Mouse (Mus musculus): ENCODE results near the gene Man1c1.

Gene Man1c1

GRCm38 (mm10) chr4:134638111-134638550 is 66.0 kb downstream of the Man1c1 start:
- DNase-seq (ENCODE audit: low spot score): no peak

DNA sequence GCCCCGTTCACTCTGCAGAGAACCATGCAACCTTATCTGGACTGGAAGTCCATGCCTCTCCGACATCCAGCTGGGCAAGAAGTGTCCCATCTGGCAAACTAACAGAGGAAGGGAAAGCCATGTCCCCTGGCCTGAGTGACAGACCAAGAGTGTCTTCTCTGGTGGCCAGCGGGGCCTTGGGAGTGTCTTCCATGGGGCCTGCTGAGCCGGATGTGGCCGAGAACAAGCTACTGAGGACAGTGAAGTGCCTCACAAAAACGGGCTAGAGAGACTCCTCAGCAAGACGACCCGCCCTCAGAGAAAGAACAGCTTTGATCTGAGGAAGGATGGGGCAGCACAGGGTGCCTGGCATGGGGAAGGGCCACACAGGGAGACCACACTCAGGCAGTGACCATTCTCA is 67.7 kb downstream of the Man1c1 start:
- DNase-seq (ENCODE audit: low spot score): no peak

DNA sequence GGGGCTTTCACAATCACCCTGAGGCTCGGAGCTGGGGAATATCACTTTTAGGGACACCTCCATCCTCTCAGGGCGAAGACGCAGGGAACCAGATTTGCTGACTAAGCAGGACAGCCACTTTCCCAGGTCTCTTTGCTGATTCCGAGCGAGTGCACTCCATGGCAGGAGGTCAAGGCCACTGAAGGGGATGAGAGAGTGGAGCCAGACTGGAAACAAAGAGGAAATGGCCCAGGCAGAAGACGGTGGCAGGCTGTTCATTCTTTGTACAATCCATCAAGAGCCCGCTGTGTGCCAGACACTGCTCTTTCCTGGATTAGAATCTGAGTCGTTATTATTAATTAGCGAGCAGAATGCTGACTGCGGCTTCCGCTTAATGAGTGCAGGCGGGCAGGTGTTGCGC is 70.1 kb downstream of the Man1c1 start:
- DNase-seq (ENCODE audit: low spot score): no peak

GRCm38 (mm10) chr4:134632131-134632711 is 71.9 kb downstream of the Man1c1 start:
- peak; percentile 44 for DNase-seq (ENCODE audit: low spot score)

- DNase-seq (ENCODE audit: low spot score): no peak
Observed at GRCm38 (mm10) chr4:134631471-134632130, 72.5 kb downstream of the Man1c1 start.

GRCm38 (mm10) chr4:134628575-134629384 is 75.3 kb downstream of the Man1c1 start:
- no peak for DNase-seq (ENCODE audit: low spot score)

DNA sequence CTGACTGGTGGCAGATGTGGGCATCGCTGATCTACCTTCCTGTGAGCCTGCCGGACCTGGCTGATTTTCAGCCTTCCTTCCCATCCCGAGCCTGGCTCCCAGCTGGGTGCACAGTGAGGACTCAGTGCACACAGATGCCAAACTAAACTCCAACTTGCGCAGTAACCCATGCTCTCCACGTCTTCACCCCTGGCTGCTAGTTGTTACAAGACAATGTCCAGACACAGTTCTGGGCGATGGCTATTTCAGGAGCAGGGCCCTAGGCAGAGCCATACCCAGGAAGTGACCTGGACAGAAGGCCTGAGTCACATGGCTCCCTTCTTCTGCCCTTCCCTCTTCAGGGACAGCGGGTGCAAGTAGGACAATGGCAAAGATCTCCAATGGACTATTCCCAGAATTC is 76.0 kb downstream of the Man1c1 start:
- no peak for DNase-seq (ENCODE audit: low spot score)

GRCm38 (mm10) chr4:134626883-134627282 is 77.2 kb downstream of the Man1c1 start:
- DNase-seq (ENCODE audit: low spot score): no peak

- peak; percentile 25 for DNase-seq (ENCODE audit: low spot score)
Observed at GRCm38 (mm10) chr4:134626350-134626749, 77.7 kb downstream of the Man1c1 start.

DNA sequence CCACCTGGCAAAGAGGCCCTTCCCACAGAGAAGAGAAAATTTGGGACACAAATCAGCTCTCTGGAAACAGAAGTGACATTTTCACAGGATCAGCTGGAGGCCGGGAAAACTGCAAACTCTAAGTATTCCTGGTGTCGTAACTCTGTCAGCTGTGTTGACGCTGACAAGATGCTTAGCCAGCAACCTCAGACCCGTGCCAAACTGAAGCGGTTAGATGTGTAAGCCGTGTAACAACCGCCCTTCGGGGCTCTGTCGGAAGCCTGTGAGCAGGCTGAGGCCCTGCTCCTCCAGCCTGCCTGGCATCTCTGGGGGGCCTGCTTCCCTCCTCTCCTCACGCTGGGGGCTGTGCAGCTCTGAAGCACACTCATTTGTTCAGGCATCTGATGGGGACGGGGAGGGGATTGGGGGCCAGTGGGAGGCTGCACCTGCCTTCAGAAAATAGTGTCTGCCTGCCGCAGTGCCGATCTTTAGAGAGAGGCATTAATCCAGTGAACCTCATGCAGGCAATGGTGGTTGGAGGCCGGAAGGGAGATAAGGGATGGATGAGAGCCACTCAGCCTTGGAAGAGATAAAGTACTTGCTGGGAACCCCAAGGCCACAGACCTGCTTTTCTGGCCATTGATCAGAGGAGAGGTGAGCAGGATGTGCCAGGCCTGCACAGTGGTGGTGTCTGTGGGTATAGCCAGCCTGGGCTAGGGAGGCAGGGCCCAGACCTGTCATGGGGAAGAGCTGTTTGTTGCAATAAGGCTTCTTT is 79.8 kb downstream of the Man1c1 start:
- DNase-seq (ENCODE audit: low spot score): peak; percentile 31

- no peak for DNase-seq (ENCODE audit: low spot score)
Observed at GRCm38 (mm10) chr4:134621695-134622094, 82.4 kb downstream of the Man1c1 start.

GRCm38 (mm10) chr4:134620246-134620645 is 83.8 kb downstream of the Man1c1 start:
- DNase-seq (ENCODE audit: low spot score): no peak

GRCm38 (mm10) chr4:134619489-134619870 is 84.6 kb downstream of the Man1c1 start:
- DNase-seq (ENCODE audit: low spot score): no peak

- DNase-seq (ENCODE audit: low spot score): no peak
Observed at GRCm38 (mm10) chr4:134618810-134619488, 85.1 kb downstream of the Man1c1 start.

GRCm38 (mm10) chr4:134617779-134618178 is 86.3 kb downstream of the Man1c1 start:
- DNase-seq (ENCODE audit: low spot score): no peak

GRCm38 (mm10) chr4:134615929-134616625 is 88.0 kb downstream of the Man1c1 start:
- DNase-seq (ENCODE audit: low spot score): no peak

GRCm38 (mm10) chr4:134612070-134612667 is 91.9 kb downstream of the Man1c1 start:
- DNase-seq (ENCODE audit: low spot score): no peak

DNA sequence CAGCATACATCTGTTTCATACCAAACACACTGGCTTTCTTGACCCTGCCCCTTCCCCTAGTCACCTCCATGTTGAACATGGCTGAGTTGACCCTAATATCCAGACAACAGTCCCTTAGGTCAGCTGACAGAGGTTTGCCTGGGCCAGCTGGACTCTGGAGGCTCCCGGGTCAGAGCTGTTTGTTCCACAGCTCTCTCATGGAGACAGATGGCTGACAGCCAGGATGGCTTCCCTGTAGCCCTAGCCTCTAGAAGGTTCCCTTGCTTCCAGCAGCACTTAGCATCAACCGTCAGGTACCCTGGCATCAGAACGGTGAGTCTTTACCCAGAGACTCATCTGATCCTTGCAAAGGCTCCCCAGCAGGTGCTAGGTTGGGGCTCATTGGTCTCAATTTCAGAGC is 93.5 kb downstream of the Man1c1 start:
- DNase-seq (ENCODE audit: low spot score): no peak

GRCm38 (mm10) chr4:134607679-134608078 is 96.4 kb downstream of the Man1c1 start:
- DNase-seq (ENCODE audit: low spot score): no peak

DNA sequence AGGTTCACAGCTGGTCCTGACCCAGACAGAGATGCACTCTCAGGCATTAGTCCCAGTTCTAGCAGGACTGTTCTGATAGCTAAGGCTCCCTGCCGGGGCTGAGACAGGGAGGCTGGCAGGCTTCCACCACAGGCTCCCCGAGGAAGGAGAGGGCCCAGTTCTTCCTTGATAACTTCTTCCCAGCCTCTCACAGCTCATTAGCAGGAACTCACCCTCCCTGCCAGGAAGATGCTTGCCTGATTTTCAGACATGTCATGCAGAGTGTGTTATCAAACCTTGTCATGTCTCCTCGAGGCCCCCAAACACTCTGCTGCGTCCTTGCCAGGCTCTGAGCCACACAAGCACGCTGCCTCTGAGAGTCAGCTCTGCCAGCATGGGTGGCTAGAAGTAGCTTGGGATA is 98.0 kb downstream of the Man1c1 start:
- peak; percentile 33 for DNase-seq (ENCODE audit: low spot score)

DNA sequence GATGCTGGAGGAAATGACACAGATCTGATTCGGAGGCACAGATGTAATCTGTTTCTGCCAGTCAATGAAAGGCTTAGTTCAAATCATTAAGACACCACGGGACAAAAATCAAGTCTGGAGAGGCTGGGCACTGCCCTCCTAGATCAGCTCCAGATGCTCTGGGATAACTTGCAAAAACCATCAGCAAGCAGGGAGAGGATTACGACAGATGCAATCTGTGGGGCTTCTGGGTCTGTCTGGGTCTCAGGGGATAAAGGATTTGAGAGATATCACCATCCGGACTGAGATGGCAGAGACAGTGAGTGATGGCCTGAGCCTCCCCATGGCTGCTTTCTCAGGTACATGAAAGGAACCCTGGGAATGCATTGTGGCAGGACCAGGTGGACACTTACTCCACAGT is 99.6 kb downstream of the Man1c1 start:
- DNase-seq (ENCODE audit: low spot score): no peak
